Mouse (Mus musculus) Patski (cell line): ENCODE results near the gene Ess2. TPM values are rescaled to one million over a fixed set of nuclear protein-coding genes. Genes with fewer than 3 reads are reported as not detected.
"Not testable (repeated sequence)": the region's sequence is repeated elsewhere in the genome, so short reads cannot be mapped to it uniquely, and the experiment has no call there.

Experiments used
- ATAC-seq: fragments of 100-300 bp; one replicate; pipeline ENCODE4 v1.8.0; 2021
- CTCF ChIA-PET: fragments of 350-600 bp; sonication (Branson Sonifier 250); formaldehyde crosslinking; loops from one replicate; lab custom pipeline; 2022; ENCODE audit warnings: inconsistent platforms; lab: Charles Lee
- POLR2A ChIA-PET: fragments of 350-600 bp; sonication (Branson Sonifier 250); formaldehyde crosslinking; loops from one replicate; lab custom pipeline; 2022; ENCODE audit warnings: antibody characterized with exemption, inconsistent platforms; lab: Charles Lee
- DNase-seq: peaks from one replicate; pipeline ENCODE4 v3.0.0-alpha.2; 2011; ENCODE audit warnings: low read depth, low spot score
- H3K27me3 ChIP-seq: fragments of 371-371 bp; one replicate; pipeline ENCODE4 v1.5.1; 2021
- CTCF ChIP-seq: fragments of 100-300 bp; IDR thresholded peaks from one replicate; pipeline ENCODE4 v1.5.1; 2021
- in situ Hi-C: fragments of 300-500 bp; cut with MboI; formaldehyde crosslinking; loops from 3 replicates; pipeline ENCODE4 v1.11.1; 2018; ENCODE audit warnings: low pct_unique_long_range_greater_than_20kb, mixed read lengths
- polyA plus RNA-seq: library from polyadenylated mRNA; unstranded; gene quantifications from one replicate; pipeline ENCODE4 v1.2.3, GENCODE M21; 2021

The Ess2 gene
- 25.7 TPM for polyA plus RNA-seq

GRCm38 (mm10) chr16:17911052-17911595 is at the start of gene Ess2:
TSS of gene Ess2 (minus strand) at chr16:17911348.
- no peak for TF ChIP-seq CTCF
- CTCF ChIA-PET = interaction anchor here (2.8 kb wide), 1 partner anchor 10 kb away, joined by 10 read pairs; no protein-coding TSS in a partner anchor
- POLR2A ChIA-PET = interaction anchor here (1.6 kb wide), 1 partner anchor 10 kb away, joined by 7 read pairs; no protein-coding TSS in a partner anchor
- peaks cover 41% of the 10 kb centered on the region for H3K27me3 ChIP-seq
- ATAC-seq (peak; percentile 86), DNase-seq (peak; percentile 71)
- in situ Hi-C loops = loop anchor here (5.0 kb wide), 2 partner anchors 76 to 126 kb away; no protein-coding TSS in a partner anchor

- H3K27me3 ChIP-seq, CTCF ChIA-PET, POLR2A ChIA-PET, DNase-seq, in situ Hi-C loops, ATAC-seq: not testable (repeated sequence)
Observed at GRCm38 (mm10) chr16:17956052-17956638, 45.0 kb upstream of the Ess2 start.

- in situ Hi-C loops = no loop called here
- TF ChIP-seq CTCF = no peak
- ChIA-PET POLR2A (no interaction called here), CTCF (interaction anchor here (1.2 kb wide), 1 partner anchor 9 kb away, joined by 4 read pairs; no protein-coding TSS in a partner anchor)
- DNase-seq = no peak
- H3K27me3 ChIP-seq = no peaks in the 10 kb centered on the region
- ATAC-seq = no peak
Observed at GRCm38 (mm10) chr16:17951618-17952017, 40.5 kb upstream of the Ess2 start.

- DNase-seq (no peak), ATAC-seq (no peak)
- TF ChIP-seq CTCF = no peak
- ChIA-PET POLR2A (no interaction called here), CTCF (no interaction called here)
- H3K27me3 ChIP-seq = no peaks in the 10 kb centered on the region
- in situ Hi-C loops = no loop called here
Observed at GRCm38 (mm10) chr16:17950068-17950467, 38.9 kb upstream of the Ess2 start.

GRCm38 (mm10) chr16:17949421-17949877 is 38.3 kb upstream of the Ess2 start:
- no peaks in the 10 kb centered on the region for H3K27me3 ChIP-seq
- POLR2A ChIA-PET = no interaction called here
- DNase-seq (no peak), ATAC-seq (no peak)
- in situ Hi-C loops = no loop called here
- TF ChIP-seq CTCF = no peak
- CTCF ChIA-PET = no interaction called here

- TF ChIP-seq CTCF = no peak
- ChIA-PET CTCF (interaction anchor here (0.9 to 1.2 kb wide), 3 partner anchors 17 to 29 kb away, joined by 3 read pairs; no protein-coding TSS in a partner anchor), POLR2A (interaction anchor here (1.1 kb wide), 1 partner anchor 31 kb away, joined by 3 read pairs; the partner anchor contains the start of gene Gsc2)
- peak; percentile 76 for ATAC-seq
- peak; percentile 72 for DNase-seq
- no peaks in the 10 kb centered on the region for H3K27me3 ChIP-seq
- in situ Hi-C loops = no loop called here
Observed at GRCm38 (mm10) chr16:17945081-17945831, 34.1 kb upstream of the Ess2 start.

DNA sequence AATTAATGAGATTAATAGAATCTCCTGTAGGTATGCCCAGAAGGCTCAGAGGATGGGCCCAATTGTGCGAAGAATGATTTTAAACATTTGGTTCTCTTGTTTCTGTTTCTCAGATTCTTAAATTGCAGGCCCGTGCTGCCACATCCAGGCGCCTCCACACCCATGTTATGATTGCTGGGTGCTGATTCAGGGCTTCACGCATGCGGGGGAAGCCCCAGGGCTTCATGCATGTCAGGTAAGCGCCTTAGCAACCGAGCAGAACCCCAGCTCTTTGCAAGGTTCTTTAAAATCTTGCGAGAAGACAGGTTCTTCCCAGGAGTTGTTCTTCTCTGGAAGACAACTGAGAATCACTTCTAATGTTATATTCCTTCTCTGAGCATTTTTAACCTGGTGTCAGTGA is 32.3 kb upstream of the Ess2 start:
- no peaks in the 10 kb centered on the region for H3K27me3 ChIP-seq
- ChIA-PET POLR2A (no interaction called here), CTCF (interaction anchor here (1.2 to 1.3 kb wide), 2 partner anchors 13 to 15 kb away, joined by 3 to 4 read pairs; no protein-coding TSS in a partner anchor)
- DNase-seq (no peak), ATAC-seq (no peak)
- TF ChIP-seq CTCF = no peak
- in situ Hi-C loops = no loop called here

GRCm38 (mm10) chr16:17939255-17939751 is 28.2 kb upstream of the Ess2 start:
- DNase-seq = no peak
- ChIA-PET POLR2A (no interaction called here), CTCF (interaction anchor here (1.0 to 2.7 kb wide), 8 partner anchors 9 to 80 kb away, joined by 3 to 19 read pairs (median 4); partner anchors contain the start of gene Slc25a1)
- no peak for TF ChIP-seq CTCF
- H3K27me3 ChIP-seq = peaks cover 29% of the 10 kb centered on the region
- in situ Hi-C loops = no loop called here
- no peak for ATAC-seq

DNA sequence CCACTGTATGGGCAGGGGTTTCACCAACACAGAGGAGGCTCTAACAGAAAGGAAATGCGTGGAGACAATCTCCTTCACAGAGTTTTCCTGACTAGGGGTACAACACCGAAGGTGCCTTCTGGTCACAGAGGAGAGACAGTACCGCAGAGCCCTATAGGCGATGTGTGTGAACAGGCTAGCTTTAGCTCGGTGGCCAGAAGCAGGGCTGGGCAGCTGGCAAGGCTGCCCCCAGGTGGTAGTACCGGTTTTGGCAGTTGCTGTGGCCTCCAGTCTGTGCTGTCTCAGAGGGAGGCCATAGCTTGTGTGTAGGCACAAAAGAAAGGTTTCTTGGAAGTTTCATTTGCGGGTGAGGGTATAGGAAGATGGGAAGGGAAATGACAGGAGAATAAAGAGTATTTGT is 27.7 kb upstream of the Ess2 start:
- DNase-seq = no peak
- CTCF ChIA-PET = interaction anchor here (0.6 to 2.7 kb wide), 9 partner anchors 9 to 79 kb away, joined by 3 to 19 read pairs (median 4); partner anchors contain the start of gene Slc25a1
- H3K27me3 ChIP-seq = peaks cover 32% of the 10 kb centered on the region
- peak; percentile 81 for ATAC-seq
- TF ChIP-seq CTCF = peak; percentile 86
- POLR2A ChIA-PET = interaction anchor here (1.2 kb wide), 1 partner anchor 10 kb away, joined by 4 read pairs; the partner anchor contains the start of gene Slc25a1
- in situ Hi-C loops = no loop called here

GRCm38 (mm10) chr16:17938187-17938586 is 27.0 kb upstream of the Ess2 start:
- CTCF ChIA-PET = interaction anchor here (0.6 to 2.7 kb wide), 6 partner anchors 10 to 79 kb away, joined by 3 to 19 read pairs (median 4); partner anchors contain the start of gene Slc25a1

More at GRCm38 (mm10) chr16:17938187-17938586, 27.0 kb upstream of the Ess2 start:
- in situ Hi-C loops = no loop called here
- H3K27me3 ChIP-seq = peaks cover 32% of the 10 kb centered on the region
- POLR2A ChIA-PET = interaction anchor here (0.8 to 1.2 kb wide), 2 partner anchors 10 to 23 kb away, joined by 3 to 4 read pairs; partner anchors contain the start of gene Slc25a1
- no peak for TF ChIP-seq CTCF
- DNase-seq = no peak
- no peak for ATAC-seq
